Mouse (Mus musculus): ENCODE data around the gene Tusc2.

The Tusc2 gene

DNA sequence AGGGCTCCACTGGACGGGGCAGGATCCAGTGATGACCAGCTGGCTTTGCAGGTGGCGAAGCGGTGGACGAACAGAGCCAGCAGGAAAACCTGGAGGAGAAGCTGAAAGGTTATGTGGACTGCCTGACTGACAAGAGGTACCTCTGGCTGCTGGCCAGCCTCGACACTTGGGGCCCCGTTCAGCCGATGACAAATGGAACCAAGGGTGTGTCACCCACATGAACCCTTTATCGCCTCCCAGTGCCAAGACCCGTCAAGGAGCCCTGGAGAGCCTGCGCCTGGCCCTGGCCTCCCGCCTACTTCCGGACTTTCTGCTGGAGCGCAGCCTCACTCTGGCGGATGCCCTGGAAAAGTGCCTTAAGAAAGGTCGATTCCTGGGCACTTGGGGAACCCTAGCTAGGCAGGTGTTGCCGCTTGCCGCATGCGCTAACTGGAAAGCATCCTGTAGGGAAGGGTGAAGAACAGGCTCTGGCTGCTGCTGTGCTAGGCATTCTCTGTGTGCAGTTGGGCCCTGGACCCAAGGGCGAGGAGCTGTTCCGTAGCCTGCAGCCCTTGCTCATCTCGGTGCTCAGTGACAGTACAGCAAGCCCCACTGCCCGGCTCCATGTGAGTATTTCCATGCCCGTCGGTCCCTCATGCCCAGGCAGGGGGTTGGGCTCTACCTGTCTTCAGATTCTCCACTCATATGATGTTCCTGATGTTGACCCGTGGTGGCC, 27.2 kb downstream of the Tusc2 start:
- no peak for DNase-seq

DNA sequence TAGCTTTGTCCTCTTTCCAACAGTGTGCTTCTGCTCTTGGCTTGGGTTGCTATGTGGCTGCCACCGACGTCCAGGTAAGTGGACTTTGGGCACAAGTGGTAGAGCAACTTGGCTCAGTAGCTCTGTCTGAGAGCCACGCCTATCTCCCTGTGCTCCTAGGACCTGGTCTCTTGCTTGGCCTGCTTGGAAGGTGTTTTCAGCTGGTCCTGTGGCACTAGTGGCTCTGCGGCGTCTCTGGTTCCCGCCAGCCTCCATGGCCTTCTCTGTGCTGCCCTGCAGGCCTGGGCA, 27.7 kb downstream of the Tusc2 start:
- DNase-seq = no peak

DNA sequence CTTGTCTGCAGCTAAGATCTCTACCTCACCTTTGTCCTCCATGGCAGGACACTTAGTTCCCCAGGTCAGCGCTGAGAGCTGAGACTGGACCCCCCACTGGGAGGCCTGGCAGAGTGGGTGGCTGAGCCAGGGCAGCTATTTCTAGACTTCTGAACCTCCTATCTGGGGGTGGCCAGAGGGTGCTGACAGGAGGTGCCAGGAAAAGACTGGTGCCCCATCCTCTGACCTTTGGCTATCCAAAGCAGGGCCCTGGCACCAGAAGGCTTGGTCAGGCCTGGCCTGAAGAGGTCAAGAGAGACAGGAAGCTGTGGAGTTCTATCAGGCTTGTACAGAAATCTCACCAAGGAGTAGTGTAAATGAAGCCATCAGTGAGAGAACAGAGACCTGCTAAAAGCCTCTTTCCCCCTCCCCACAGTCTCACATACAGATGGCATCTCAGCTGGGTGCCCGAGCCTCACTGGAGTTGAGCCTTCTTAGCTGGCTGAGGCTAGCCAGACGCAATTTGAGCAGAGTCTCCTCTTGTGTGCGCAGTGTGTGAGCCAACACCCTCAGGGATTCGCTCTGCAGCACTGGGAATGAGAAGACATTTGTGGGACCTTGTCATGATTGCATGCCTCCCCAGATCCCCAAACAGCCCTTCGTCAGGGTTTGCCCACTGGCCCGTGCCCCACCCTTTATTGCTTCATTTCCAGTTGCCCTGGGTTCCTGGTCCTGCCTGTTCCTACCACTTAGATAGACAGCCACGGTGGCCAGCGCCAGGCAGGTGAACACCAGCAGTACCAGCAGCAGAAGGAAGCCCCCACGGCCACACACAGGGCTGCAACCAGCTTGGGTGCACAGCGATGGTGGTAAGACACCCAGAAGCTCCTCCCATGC, 30.3 kb downstream of the Tusc2 start:
- DNase-seq = peak; percentile 86 to 88

- DNase-seq = no peak
These were observed 31.4 kb downstream of the Tusc2 start for GRCm38 (mm10) chr9:107594281-107595062.

DNA sequence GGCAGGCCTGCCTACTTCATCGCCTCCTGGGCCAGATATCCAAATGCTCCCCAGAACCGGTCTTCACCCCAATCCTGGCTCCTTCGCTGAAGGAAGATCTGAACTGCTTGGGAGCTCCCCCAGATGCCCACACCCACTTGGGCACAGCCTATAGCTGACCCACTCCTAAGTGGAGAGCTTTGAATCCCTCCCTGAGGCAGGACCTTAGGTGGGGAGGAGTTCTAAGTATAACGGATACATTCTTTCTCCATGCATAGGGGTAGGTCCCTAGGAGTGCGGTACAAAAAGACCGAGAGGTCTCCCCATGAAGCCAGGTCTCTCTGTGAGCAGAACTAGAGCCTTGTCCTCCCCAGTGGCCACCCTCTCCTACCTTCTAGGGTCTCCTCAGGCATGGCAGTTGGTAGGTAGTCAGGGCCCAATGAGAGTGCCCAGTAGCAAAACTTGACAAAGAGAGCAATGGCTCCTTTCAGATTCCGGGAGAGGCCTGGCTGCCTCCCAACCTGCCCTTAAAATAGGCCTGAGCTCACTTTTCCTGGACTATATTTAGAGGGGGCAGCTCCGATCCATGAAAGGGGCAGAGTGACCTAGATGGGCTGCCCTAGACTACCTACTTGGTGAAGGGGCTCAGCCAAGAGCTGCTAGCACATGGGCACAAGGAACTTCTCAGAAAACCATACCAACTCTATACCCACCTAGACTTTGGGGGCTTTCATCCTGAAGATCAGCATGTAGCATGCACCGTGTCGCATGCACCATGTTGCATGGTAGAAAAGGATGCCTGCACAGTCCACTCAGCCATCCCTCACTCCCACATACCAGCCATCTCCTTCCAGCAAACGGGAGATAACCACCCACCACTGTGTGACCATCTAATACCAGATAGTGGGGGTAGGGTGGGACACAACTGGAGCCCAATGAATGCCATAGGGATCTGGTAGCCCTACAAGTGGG, 33.8 kb downstream of the Tusc2 start:
- no peak for DNase-seq

GRCm38 (mm10) chr9:107598385-107598784, 35.3 kb downstream of the Tusc2 start:
- no peak for DNase-seq

- DNase-seq = no peak
These were observed 36.4 kb downstream of the Tusc2 start for GRCm38 (mm10) chr9:107599433-107599832.

DNA sequence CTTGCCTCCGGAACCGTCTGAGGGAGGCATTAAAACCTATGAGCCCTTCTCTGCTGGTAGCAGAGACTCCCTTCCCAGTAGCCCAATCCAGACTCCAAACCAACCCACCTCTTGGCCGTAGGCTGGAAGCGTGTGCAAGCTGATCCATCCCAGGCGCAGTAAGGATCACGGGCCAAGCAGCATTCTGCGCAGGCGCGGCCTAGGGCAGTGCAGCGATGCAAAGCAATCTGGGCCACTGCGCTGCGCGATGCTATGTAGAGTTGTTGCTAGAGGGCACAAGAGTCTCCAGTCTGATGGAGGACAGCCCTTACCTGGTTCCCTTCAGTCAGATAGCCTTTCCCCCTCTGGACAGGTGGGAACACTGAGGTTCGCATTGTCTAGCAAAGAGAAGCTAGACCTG, 36.8 kb downstream of the Tusc2 start:
- peak; percentile 55 to 67 for DNase-seq

- no peak for DNase-seq
These were observed 37.7 kb downstream of the Tusc2 start for GRCm38 (mm10) chr9:107600745-107601144.

DNA sequence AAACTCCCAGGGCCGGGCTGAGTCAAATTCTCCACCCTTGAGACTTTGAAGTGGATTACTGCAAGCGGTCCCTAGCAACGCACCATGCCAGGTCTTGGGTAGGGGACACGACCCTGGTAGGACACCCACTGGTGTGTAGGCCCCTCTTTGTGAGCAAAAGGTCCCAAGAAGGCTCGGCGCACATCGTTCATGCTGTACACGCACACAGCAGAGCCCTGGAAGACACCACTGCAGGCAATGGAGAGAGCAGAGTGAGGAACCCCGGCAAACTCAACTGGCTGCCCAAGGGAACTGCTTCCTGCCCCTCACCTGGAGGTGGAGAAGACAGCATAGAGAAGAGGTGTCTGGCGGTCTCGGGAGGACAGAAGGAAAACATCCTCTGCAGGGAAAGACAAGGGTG, 38.2 kb downstream of the Tusc2 start:
- no peak for DNase-seq

GRCm38 (mm10) chr9:107602068-107602648, 39.1 kb downstream of the Tusc2 start:
- peak; percentile 93 to 96 for DNase-seq

DNA sequence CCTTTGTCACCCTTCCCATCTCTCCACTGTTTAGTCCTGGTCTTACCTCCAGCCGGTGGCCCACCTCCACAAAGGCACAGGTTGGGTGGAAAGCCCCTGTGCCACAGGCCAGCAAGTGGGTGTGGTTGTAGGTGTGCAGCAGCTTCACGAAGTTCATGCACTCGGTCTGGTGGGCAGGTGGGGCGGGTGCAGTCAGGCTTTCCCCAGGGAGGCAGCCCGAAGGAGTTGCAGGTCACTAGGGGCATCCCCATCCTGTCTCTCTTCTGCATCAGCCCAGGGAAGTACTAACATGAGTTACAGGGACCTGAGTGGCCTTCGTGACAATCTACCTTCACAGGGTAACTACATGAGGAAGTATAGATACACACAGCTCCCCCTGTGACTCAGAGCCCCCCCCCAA, 40.2 kb downstream of the Tusc2 start:
- no peak for DNase-seq

- DNase-seq = no peak
These were observed 42.1 kb downstream of the Tusc2 start for GRCm38 (mm10) chr9:107605041-107605661.

DNA sequence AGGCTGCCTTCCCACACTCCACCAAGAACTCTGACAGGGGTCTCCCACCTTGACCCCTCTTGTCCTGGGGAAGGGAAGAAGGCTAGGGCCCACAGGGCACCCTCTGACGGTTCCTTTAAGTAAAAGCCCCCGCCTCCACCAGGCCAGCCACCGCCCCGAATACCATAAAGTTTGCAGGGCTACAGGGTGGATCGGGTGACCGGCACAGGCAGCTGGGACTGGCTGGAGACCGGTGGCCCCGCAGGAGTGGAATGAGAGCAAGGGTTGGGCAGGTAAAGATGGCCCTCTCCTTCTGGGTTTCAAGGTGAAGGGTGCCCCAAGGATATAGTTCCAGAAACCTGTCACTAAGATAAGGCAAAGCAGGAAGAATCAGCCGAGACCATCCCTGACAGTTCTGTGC, 43.5 kb downstream of the Tusc2 start:
- no peak for DNase-seq

GRCm38 (mm10) chr9:107607036-107607435, 44.0 kb downstream of the Tusc2 start:
- no peak for DNase-seq

- DNase-seq = no peak
These were observed 44.7 kb downstream of the Tusc2 start for GRCm38 (mm10) chr9:107607653-107608245.

- DNase-seq = no peak
These were observed 45.8 kb downstream of the Tusc2 start, which contains the start of gene Sema3b for GRCm38 (mm10) chr9:107608741-107609432. Gene Sema3b (minus strand): TSS chr9:107609229.

DNA sequence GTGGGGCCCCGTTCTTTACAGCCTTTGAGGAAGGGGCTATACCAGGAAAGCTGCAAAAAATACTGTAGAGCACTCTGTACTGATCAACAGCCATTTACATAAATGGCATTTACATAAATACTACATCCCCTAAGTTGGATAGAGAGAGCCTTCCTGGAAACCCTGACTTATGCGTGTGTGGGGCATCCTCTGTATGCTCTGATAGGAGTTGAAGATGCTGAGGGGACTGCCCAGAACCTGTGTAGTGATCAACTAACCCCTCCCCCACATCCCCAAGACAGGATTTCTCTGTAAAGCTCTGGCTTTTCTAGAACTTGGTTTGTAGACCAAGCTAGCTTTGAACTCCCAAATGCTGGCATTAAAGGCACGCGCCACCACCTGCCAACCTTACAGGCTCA, 46.4 kb downstream of the Tusc2 start:
- DNase-seq = no peak

DNA sequence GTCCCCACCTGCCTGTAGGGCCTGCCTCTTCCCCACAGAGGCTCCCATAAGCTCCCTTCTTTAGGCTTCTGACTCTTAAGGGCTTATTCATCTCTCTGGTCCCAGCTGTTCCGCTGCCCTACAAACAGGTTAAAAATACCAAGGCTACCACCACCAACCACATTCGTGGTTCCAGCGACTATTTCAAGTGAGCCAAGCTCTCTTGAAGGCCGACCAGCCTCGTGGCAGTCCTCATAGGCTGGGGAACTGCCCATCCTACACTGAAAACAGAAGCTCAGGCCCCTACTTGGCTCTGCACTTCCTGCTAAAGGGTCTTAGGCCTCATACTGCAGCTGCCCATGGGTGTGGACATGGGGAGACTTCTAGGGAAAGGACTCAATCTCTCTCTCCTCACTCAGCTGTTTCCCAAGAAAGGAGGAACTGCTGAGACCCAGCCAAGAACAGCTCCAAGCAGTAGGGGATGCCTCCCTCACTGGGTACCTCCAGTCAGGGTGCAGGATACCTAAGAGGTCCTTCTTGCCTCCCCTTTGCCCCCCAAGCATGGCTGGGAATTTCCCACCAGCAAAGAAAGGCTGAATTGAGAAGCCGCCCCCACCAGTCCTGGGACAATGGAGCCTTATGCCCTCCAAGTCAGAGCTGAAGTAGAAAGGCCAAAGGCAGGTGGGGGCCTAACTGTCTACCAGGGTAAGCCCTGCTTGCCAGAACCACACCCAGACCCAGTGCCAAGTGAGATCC, 48.6 kb downstream of the Tusc2 start:
- DNase-seq = no peak
